Mouse (Mus musculus) cerebellum, postnatal 25 days (tissue): ENCODE data around the gene Foxp1.

Experiments used
- DNase-seq, 2 experiments: peaks; one replicate each; pipeline ENCODE4 v3.0.0; 2021; ENCODE audit warnings: mixed read lengths in 2 of 2

Gene Foxp1

DNA sequence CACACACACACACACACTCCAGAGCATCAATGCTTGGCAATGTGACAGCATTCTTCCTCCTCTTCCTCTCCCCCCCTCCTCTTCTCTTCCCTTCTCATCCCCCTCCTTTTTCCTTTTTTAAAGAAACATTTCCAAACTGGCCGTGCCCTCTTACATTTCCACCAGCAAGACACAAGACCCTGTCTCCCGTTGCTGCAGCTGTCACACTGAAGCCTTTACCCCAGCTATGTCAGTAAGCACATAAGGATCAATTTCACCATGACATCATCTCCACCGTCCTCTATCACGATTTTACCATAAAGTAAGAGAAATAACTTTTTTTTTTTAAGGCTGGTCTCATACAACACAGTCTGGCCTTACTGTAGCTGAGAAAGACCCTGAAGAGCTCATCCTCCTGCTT lies 410.7 kb downstream of the Foxp1 start:
- DNase-seq = no peak

DNA sequence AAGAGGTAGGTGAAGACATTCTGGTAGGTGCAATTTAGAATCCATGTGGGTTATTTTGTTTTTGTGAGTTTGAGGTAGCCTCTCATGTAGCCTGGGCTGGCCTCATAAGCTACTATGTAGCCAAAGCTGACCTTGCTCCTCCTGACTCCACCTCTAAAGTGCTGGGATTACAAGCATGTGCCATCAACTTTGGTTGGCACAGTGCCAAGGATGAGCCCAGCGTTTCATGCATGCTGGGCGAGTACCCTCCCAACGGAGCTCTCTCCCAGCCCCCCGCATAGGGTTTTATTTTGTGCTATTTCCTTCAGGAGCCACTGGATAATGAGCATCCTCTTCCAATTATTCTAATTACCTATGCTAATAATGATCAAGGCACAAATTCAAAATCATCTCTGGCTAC lies 414.1 kb downstream of the Foxp1 start:
- no peak for DNase-seq

DNA sequence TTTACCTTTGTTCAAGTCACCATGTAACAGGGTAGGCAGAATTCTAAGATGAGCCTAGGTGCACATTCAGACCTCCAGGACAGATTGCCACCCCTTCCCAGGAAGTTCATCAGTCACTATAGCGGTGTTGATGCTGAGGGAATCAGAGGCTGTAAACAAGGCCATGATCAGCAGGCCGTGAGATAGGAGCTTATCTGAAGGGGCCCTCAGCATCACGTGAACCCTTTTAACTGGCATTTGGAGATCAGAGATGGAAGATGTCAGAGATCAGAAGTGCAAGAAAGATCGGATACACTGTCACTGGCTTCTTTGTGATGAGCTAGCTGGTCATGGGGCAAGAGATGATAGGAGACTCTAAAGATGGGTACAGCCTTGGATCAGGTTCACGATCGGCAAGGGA lies 414.8 kb downstream of the Foxp1 start:
- DNase-seq = no peak

DNA sequence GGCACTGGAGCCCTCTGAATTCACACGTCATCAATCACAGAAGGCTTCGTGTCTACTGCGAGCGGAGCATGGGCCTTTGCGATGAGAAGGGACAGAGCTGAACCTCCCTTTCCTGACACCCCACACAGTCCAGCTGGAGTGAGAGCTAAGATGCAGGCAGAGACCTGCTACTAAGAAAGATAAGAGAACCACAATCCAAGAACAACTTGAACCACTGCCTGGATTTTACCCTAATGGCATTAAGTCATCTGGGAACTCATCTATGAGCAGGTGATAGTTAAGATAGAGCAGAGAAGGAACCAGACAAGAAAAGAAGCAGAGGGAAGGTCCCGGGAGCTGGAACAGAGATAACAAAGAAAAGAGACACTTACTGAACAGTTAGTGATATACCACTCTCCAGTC lies 415.4 kb downstream of the Foxp1 start:
- no peak for DNase-seq

DNA sequence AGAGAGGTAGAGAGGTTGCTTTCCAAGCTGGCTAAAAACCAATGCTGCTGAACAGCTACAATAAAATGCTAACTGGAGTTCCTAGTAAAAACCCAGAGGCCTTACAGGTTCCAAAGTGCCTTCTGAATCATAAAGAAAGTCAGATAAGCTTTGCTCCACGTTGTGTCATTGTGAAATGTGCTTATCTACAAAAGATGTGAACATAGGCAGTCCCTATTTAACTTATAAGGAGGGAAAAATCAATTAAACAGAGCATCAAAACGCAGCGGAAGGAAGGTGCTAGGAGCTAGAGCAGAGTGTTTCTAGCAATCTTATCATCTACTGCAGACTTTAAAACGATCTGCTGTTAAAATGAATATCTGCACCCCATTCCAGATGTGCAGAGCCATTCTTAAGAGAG lies 416.5 kb downstream of the Foxp1 start:
- no peak for DNase-seq

DNA sequence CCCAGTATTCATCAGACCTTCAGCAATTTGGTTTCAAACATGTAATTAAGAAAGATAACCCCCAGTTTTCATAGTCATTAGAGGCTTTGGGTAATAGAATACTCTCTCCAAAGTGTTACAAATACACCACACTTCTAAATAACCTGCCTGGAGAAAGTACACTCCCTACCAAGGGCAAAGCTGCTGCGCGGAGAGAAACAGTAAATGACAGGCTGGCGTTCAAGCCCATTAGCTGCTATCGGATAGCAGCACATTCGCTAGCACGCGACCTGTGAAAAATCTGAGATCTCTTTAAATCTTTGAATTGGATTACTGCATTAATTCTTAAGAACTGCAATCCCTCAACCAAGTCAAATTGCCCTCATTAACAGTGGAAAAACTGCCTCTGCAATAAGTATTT lies 418.1 kb downstream of the Foxp1 start:
- DNase-seq = no peak

DNA sequence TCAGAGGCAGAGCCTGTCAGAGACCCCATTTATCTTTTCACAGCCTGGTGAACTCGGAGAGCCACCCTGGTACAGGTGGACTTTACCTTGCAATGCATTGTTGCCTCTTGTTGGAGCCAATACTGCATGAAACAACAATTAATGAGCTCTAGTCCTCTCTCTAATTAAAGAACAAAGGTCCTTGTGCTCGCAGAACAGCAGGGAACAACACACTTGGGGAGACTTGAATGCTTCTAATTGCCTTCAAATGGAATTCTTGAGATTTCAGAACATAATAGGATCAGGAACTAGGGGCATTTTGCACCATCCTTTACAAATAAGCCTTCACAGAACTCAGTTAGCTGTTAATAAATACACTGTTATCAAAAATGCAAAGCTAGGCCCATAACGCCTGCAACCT lies 418.6 kb downstream of the Foxp1 start:
- no peak for DNase-seq

DNA sequence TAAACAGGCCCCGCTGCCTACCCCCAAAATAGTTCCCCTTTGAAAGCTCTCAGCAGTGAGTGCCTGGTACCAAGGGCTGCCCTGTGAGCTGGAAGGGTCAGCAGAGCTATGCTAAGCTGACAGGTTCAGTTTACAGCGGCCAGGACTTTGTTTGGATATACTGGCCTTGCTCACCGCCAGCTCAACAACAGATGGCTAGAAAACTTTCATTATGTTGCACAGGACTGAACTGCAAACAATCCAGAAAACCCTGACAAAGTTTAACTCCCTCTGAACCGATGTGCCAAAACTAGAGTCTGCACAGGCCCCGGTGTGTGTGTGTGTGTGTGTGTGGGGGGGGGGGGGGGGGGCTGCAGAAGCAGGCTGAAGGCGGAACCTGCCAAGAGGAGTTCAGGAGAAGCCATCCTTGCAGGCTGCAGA lies 421.0 kb downstream of the Foxp1 start:
- no peak for DNase-seq

DNA sequence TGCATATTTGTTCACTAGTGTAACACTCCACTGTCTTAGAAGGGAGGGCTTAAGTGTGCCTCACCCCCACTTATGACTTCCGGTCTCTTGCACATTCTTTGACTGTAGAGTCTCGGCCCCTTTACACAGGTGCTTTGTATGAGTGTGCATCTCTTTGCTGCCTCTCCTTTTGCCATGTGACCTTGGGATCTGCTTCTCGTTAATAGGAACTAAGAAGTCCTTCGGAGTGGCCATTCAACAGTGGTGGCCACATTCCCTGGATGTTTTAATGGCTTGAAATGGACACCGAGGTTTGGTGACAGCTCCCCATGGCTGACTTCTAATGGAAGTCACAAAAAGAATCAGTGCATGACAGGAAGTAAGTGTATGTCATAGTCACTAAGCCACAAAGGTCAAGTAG lies 422.2 kb downstream of the Foxp1 start:
- no peak for DNase-seq

DNA sequence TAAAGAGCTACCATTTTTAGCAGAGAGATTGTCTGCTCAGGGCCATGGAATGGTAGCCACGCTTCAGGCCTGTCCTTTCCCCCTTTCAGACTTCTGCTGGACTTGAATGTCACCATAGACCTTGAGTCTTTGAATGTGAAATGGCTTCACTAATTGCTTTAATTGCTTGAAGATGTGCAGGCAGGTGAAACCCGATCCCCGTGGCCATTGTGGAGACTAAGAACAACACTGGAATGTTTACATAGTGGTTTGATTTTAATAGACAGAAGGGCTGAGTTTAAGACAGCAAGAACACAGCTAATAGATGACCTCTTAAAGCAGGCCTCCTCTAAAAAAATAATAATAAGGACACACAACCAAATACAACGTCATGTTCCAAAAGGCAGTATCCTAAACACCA lies 422.7 kb downstream of the Foxp1 start:
- no peak for DNase-seq

DNA sequence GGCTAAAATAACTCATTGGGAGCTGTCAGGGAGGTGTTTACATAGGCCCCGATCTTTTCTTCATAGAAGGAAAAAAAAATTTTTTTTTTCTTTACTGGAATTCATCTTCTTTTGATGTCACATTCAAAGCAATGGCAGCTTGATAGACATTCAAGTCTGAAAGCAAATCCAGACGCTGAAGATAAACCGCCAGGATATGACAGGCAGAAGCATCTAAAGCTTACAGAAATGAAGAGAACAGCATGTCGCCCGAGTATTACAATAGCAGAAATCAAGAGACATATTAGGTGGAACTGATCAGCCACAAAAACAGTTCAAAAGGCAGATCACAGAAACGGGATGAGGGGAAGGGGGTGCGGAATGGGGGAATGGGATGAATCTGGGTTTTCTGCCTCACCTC lies 425.3 kb downstream of the Foxp1 start:
- DNase-seq = no peak

DNA sequence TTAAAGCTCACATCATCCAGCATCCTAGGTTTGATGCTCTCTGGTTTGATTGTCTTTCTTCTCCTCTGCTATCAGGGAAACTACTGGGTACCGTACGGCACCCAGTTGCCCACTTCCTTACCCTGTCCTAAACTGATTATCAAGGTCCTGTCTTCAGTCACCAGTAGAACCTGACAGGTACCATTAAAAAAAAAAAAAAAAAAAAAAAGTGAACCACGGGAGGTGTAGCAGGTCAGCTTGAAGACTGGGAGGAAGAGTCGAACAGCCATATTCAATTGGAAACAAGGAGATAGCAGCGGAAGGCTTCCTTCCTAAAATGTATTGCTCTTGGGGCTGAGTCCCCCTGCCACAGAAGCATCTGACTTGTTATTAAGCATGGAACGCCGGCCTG lies 425.8 kb downstream of the Foxp1 start:
- no peak for DNase-seq

DNA sequence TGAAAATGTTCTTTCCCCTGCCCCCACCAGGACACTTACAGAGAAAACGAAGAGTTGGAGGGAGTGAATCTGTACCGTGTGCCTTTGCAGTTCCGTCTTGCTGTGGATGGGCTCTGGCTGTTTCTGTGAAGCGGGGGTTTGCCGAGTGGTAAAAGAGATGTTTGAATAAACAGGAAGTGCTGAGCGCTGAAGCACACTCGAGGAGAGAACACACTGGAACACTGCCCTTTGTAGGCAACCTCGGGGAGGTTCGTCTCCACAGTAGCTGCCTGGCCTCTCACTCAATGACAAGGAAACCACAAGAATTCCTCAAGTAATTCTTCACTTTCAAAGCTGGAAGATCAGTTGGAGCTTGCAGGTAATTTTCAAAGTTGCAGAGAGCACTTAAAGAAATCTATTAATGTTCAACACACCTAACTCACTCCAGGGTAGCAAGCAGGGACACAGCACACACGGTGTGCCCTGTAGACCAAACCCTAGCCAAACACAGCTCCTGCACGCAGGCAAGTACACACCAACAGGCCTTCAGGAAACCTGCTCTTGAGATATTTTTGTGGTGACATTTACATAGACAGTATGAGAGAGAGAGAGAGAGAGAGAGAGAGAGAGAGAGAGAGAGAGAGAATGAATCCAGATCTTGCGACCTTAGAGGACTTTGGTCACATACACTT lies 426.3 kb downstream of the Foxp1 start:
- DNase-seq = no peak

DNA sequence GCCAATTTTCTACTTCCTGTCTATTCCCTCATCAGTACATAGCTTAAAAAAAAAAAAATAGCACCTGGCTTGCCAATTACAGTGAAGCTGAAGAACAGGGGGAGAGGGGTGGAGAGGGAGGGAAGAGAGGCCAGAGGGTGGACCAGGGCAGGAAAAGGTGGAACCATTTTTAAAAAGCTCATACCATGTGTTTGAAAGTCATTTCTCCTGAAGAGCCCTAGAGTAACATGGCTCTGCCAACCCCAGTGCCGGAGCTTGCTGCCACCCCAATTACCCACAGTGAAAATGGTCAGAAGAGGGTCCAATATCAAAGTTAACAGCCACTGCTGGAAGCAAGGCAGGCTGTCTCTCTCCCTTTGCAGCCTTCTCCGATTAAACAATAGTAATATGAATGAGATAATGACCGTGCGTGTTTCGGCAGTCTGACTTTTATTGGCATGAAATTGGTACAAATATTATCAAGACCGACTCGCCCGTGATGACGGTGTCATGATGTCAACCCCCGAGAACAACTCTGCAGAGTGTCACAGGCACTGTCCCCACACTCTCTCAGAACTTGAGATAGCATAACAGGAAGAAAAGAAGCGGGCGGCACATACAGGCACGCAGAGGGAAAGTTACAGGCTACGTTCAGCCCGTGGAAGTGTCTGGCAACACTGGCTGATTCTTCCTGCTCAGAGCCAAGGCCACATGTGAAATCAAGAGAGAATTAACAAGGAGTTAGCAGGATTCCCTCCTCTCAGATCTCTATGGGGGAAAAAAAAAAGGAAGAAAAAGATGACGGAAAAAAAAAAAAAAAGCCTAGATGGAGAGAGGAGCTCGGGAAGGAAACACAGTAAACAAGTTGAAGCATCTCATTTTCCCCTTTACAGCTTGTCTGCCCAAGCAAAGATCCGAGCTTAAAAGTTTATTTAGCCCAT lies 427.1 kb downstream of the Foxp1 start:
- DNase-seq = no peak

DNA sequence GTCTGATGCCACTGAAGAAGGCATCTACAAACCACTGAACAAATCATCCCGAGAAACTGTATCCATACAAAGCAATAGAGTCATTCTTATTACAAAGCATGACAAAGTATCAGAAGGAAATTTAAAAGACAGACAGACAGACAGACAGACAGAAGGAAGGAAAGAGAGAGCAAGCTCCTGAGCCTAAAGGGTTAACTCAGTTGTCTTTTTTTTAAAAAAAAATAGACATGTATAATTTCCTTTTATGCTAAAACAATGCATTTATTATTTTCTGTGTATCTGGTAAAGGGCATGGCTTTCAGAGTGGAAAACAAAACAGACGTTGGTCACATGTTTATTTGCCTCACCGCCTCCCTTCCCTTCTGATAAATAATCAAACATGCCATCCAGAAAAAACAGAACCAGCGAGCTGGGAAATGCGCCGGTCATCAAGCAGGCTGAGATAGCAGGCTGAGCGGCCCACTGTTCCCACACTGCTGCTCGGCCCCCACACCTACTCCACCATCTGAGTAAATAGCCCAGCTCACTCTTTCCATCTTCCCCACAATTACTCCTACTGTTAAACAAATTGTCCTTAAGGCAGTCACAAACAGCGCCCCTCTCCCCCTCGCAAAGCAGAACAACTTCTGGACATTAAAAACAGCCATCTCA lies 428.1 kb downstream of the Foxp1 start:
- DNase-seq = no peak

DNA sequence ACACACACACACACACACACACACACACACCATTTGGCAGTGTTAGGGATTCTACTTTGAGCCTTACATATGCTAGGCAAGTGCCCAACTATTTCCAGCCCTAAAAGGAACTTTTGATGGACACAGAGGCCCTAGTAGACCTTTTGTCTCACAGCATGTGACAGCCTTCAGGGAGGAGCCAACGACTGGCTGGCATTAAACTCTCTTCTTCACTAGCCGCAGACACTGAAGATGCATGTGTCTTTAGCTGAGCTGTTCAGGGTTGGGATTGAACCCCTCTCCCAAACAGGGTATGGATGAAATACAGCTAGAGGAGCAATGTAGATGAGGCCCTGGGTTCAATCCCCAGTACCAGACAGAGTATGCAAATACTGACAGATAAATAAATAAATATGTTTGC lies 428.7 kb downstream of the Foxp1 start:
- no peak for DNase-seq

DNA sequence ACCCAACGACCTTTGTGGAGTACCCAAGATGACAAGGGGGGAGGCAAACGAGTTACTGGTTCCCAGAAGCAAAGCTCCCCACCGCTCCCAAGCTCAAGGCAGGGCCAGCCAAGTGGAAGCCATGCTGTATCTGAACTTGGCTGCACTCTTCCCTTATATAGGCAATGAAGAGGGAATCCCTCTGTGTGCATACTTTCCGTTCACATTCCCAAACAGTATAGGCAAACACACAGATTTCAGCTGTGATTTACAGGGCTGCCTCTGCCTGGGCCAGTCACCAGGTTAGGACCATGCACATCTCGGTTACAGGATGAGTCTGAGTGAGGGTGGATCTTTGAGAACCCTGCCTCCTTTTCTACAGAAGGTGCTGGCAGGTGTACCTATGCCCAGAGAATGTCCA lies 429.3 kb downstream of the Foxp1 start:
- DNase-seq = no peak

DNA sequence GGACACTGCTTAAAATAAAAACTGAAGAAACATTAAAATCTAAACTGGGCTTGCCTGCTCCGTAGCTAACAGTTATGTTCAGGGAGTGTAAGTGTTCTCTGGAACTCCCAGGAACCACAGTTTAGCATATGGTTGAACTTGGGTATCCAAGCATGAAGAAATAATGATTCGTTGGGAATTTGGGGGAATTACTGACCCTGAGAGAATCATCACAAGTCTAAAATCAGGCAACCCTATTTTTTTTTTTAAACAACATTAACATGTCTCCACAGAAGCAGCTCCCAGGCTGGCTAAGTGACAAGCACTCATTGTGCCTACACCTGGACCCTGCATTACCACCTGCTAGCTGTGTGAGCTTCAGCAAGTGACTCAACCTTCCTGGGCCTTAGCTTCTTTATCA lies 430.7 kb downstream of the Foxp1 start:
- no peak for DNase-seq

DNA sequence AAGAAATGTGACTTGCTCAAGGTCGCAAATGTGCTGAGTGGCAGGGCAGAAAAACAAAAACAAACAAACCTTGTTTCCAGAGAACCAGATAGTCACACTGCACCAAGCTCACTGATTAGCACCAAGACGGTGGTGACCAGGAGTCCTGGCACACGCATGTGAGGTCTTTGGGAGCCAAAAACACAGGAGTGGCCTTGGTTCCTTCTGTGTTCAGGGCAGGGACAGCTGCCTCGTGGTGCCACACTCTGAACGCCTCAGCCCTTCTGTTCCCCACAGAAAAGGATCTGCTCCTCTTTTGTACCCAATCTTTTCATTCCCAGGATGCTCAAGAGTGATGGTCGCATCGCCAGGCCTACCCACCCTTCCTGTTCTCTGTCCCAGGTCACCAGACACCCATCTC lies 434.9 kb downstream of the Foxp1 start:
- DNase-seq = peak in 1 of 2 experiments; percentile 33

DNA sequence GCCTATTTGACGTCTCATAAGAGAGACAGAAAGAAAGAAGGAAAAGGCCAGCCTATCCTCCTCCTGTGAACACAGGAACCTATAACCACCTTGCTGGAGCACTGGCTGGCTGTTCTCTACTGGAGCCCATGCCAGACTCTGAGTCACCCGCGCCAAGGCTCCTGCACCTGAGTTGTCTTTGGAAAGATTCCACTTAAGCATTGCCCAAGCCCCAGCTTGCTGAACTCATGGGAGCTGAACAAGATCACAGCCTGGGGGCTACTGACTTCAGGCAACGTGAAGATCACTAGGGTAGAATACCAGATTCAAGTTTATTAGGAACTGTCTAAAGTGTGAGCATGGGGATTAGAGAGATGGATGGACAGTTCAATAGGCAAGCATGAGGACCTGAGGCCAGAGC lies 437.6 kb downstream of the Foxp1 start:
- peak; percentile 82 to 89 for DNase-seq

DNA sequence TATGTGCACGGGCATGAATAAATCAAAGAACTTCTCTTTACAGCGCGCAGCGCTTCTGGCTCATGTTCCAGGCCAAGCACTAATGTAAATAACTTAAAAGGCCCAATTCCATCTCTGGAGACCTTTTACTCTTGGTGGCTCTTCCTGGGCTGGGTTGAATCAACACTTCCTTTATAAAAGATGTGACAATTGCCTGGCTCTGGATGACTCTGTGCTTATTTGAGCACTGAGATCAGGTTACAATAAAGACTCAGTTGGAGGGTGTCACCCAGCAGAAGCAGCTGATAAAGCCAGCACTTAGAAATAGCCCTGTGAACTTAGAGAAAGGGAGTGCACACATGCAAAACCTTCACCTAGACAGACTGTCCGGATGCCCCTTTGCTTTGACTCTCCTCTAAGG lies 441.3 kb downstream of the Foxp1 start:
- DNase-seq = no peak

DNA sequence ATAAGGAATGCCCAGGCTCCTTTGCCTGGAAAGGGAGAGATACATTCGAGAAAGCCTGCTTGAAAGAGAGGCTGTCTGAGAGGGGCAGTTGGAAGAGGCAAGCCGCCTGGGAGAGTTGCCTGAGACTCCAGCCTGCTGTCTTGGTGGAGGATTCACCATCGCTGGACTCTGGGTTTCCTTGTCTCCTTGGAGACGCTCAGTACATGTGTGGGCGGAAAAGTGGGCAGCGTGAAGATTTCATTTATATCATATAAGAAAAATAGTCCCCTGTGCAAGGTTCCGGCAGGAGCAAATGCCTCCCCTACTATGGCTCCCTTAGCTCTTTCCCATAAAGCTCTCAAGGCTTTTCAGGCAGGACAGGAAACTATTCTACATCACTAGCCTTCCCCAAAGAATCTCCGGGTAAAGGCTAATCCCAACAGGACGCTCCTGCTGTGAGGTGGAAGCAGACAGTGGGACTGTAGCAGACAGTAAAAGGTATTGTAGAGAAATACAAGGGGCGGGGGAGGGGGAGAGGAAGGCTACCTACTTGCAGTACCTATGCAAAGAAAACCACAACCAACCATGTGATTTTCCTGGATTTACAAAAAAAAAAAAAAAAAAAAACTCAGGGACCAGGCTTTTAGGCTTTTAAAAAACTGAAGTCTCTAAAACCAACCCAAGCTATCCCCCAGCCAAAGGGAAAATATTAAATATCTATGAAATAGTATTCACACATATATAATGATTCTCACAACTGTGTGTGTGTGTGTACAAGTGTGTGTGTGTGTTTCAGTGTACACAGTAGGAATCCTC lies 443.3 kb downstream of the Foxp1 start:
- no peak for DNase-seq

DNA sequence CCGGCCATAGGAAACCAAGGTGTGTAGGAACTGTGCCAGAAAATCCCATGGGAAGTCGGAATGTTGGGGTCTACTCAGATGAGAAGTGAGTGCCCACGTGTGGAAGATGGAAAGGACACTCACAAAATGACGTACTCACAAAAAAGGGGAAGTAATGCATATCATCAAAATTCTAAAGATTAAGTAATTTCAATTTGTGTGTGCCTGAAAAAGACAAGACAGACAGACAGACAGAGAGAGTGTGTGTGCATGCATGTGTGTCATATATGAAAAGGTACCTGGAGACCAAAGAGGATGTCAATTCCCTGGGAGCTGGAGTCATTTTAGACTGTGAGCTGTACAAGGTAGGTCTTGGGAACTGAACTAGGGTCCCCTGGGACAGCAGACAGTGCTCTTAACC lies 444.4 kb downstream of the Foxp1 start:
- DNase-seq = no peak
